Mouse (Mus musculus): Measurements from ENCODE around the gene Ssbp3. TPM values are rescaled to one million over a fixed set of nuclear protein-coding genes. Genes with fewer than 3 reads are reported as not detected.

Ssbp3 gene
- polyA plus RNA-seq, 1 experiment: 27.8 TPM

DNA sequence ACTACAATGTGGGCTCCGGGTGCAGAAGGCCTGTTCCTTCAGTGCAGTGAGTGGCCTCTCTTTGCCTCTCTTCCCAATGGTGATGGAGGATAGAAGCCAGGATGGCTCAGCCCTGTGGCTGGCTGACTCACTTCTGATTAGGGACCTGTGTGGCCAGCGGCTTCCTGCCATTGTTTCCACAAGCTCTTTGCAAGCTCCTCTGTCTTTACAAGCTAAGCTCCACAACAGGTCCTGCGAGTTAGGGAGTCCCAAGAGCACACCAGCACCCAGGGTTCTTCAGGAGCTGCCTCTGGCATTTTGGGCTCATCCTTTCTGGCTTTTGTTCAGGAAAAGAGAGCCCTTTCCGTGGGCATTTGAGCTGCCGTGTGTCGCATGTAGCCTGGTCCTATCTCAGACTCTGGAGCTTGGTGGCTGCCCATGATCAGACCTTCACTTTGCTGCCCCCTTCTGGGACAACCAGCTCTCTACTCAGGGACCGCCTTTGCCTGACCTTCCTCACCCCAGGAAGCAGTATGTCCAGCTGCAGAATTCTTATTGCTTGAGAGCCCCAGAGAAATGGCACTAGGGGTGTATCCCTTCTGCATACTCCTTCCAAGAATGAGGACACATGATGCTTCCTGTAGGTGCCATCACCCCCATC, 77.3 kb downstream of the Ssbp3 start:
- TF ChIP-seq POLR2A (IDR thresholded peaks at IDR 0.05; ENCODE audit: low read depth, low read length) (no peak), CTCF (IDR thresholded peaks at IDR 0.05; ENCODE audit: extremely low read depth, insufficient read depth, insufficient read length, insufficient replicate concordance) (peak; percentile 74; the same call in 1 of the 2 replicates)
- peak; percentile 38 to 79 for DNase-seq (ENCODE audit: low read depth in 1 of 2, low spot score in 2 of 2)
- peak overlapping the region; percentile 26; the same call in 1 of the 2 replicates for H3K4me3 ChIP-seq (ENCODE audit: extremely low read depth, insufficient read depth, insufficient read length)
- WGBS: 13% methylated on average over 7 of the region's 7 CpGs
- no peak overlapping the region for H3K27ac ChIP-seq (ENCODE audit: insufficient read depth, low read length)
- H3K36me3 ChIP-seq (ENCODE audit: control insufficient read depth, insufficient read depth, low read length): no peaks in the 10 kb centered on the region
- peaks cover 5% of the 10 kb centered on the region; the same call in 1 of the 2 replicates for H3K4me1 ChIP-seq (ENCODE audit: control insufficient read depth, insufficient read depth, insufficient read length)
- no peaks in the 10 kb centered on the region for H3K27me3 ChIP-seq (ENCODE audit: control insufficient read depth, insufficient read depth, low read length)

DNA sequence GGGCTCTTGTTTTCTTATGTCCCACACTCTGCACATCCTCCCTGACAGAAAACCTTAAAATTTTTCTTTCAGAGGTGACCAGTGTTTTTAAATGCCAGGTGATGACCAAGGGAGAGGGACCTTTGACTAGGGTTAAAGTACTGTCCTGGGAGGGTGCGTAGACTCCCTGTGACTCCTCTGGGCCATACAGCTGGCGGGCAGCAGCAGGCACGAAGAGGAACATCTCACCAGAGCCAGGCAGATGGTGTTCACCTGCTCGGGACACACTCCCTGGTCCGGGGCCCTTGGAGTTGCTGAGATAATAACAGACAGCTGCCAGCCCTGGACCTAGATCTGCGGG, 78.4 kb downstream of the Ssbp3 start:
- TF ChIP-seq CTCF (IDR thresholded peaks at IDR 0.05; ENCODE audit: extremely low read depth, insufficient read depth, insufficient read length, insufficient replicate concordance): no peak
- no peak for TF ChIP-seq POLR2A (IDR thresholded peaks at IDR 0.05; ENCODE audit: low read depth, low read length)
- WGBS: 96% methylated on average over 6 of the region's 6 CpGs
- Histone ChIP-seq H3K27ac (ENCODE audit: insufficient read depth, low read length) (no peak overlapping the region), H3K27me3 (ENCODE audit: control insufficient read depth, insufficient read depth, low read length) (no peaks in the 10 kb centered on the region), H3K36me3 (ENCODE audit: control insufficient read depth, insufficient read depth, low read length) (no peaks in the 10 kb centered on the region), H3K4me3 (ENCODE audit: extremely low read depth, insufficient read depth, insufficient read length) (no peak overlapping the region), H3K4me1 (ENCODE audit: control insufficient read depth, insufficient read depth, insufficient read length) (peaks cover 5% of the 10 kb centered on the region; the same call in 1 of the 2 replicates)
- DNase-seq (ENCODE audit: low read depth in 1 of 2, low spot score in 2 of 2): no peak

DNA sequence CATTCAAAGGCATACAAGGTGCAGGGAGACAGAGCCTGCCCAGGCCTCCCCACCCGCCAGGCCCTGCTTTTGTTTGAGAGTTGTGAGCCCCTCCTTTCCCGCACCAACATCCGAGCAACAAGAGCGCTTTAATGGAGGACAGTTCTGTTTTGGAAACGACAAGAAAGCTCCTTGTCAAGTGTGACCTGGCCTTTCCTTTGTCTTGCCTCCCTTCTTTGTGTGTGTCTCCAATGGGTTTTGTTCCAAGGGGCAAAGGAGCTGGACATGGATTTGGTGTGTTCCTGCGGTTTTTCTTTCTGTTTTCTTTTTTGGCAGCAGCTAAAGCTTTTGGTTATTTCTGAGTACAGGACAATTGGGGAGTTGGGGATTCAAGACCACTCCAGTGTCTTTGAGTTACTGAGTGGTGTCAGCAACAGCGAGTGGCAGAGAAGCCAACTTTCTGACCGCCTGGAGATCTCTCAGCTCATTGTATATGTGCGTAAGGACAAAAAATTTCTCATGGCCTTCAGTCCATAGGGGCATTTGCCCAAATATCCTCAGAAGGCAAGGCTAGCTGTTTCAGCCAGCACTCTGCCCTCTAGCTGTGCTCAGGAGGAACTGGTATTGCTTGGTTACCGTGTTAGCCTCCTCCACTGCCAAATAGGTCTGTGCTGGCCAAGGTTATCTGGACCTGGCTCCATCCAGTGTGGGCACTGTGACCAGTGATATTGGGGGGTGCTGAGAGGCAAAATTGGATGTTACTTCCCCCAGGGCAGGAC, 78.9 kb downstream of the Ssbp3 start:
- 90% methylated on average over 10 of the region's 10 CpGs for WGBS
- no peak for DNase-seq (ENCODE audit: low read depth in 1 of 2, low spot score in 2 of 2)
- Histone ChIP-seq H3K4me3 (ENCODE audit: extremely low read depth, insufficient read depth, insufficient read length) (no peak overlapping the region), H3K27me3 (ENCODE audit: control insufficient read depth, insufficient read depth, low read length) (no peaks in the 10 kb centered on the region), H3K36me3 (ENCODE audit: control insufficient read depth, insufficient read depth, low read length) (no peaks in the 10 kb centered on the region), H3K4me1 (ENCODE audit: control insufficient read depth, insufficient read depth, insufficient read length) (peaks cover 5% of the 10 kb centered on the region; the same call in 1 of the 2 replicates), H3K27ac (ENCODE audit: insufficient read depth, low read length) (no peak overlapping the region)
- TF ChIP-seq POLR2A (IDR thresholded peaks at IDR 0.05; ENCODE audit: low read depth, low read length) (no peak), CTCF (IDR thresholded peaks at IDR 0.05; ENCODE audit: extremely low read depth, insufficient read depth, insufficient read length, insufficient replicate concordance) (peak; percentile 14; the same call in 1 of the 2 replicates)

DNA sequence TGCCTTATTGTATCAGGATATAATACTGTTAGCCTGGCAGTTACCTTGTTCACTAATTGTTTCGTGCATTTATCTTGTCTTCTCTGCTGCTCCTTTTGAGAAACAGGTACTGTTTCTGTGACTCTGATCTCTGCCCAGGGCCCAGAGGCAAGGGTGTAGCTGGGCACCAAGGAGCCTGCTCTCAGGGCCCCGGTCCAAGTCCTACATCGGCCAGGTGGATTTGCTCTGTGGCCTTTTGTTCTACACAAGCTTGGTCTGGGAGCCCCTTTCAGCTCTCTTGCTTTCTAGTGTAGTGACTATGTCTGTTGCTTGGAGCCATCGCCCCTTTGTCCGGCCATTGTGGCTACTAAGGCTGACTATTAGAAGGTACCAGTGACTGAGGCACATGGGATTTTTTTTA, 82.6 kb downstream of the Ssbp3 start:
- Histone ChIP-seq H3K27ac (ENCODE audit: insufficient read depth, low read length) (no peak overlapping the region), H3K27me3 (ENCODE audit: control insufficient read depth, insufficient read depth, low read length) (no peaks in the 10 kb centered on the region), H3K36me3 (ENCODE audit: control insufficient read depth, insufficient read depth, low read length) (no peaks in the 10 kb centered on the region), H3K4me3 (ENCODE audit: extremely low read depth, insufficient read depth, insufficient read length) (no peak overlapping the region), H3K4me1 (ENCODE audit: control insufficient read depth, insufficient read depth, insufficient read length) (peaks cover 3% of the 10 kb centered on the region; the same call in 1 of the 2 replicates)
- no peak for DNase-seq (ENCODE audit: low read depth in 1 of 2, low spot score in 2 of 2)
- 97% methylated on average over 5 of the region's 5 CpGs for WGBS
- TF ChIP-seq CTCF (IDR thresholded peaks at IDR 0.05; ENCODE audit: extremely low read depth, insufficient read depth, insufficient read length, insufficient replicate concordance): no peak
- no peak for TF ChIP-seq POLR2A (IDR thresholded peaks at IDR 0.05; ENCODE audit: low read depth, low read length)

DNA sequence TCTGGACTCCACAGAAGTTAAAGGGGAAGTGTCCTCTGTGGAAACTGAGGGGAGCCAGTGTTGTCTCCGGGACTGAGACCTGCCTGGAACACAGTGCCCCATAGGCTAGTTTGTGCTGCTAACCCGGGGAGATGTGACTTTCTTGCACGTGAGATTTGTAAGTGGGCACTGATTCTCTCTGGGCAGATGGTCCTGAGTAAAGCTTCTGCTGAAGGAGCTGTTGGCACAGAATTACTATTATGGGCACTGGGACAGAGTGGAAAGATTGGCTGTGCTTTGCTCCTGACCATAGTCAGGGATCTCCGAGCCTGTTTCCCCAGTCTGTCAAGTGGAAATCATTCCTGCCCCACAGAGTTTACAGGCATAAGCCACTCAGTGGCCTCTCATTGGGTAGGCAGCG, 83.8 kb downstream of the Ssbp3 start:
- H3K4me1 ChIP-seq (ENCODE audit: control insufficient read depth, insufficient read depth, insufficient read length): peaks cover 3% of the 10 kb centered on the region; the same call in 1 of the 2 replicates
- no peak for DNase-seq (ENCODE audit: low read depth in 1 of 2, low spot score in 2 of 2)
- TF ChIP-seq CTCF (IDR thresholded peaks at IDR 0.05; ENCODE audit: extremely low read depth, insufficient read depth, insufficient read length, insufficient replicate concordance) (no peak), POLR2A (IDR thresholded peaks at IDR 0.05; ENCODE audit: low read depth, low read length) (no peak)
- H3K36me3 ChIP-seq (ENCODE audit: control insufficient read depth, insufficient read depth, low read length): no peaks in the 10 kb centered on the region
- no peak overlapping the region for H3K4me3 ChIP-seq (ENCODE audit: extremely low read depth, insufficient read depth, insufficient read length)
- 91% methylated on average over 5 of the region's 5 CpGs for WGBS
- H3K27me3 ChIP-seq (ENCODE audit: control insufficient read depth, insufficient read depth, low read length): no peaks in the 10 kb centered on the region
- H3K27ac ChIP-seq (ENCODE audit: insufficient read depth, low read length): no peak overlapping the region

DNA sequence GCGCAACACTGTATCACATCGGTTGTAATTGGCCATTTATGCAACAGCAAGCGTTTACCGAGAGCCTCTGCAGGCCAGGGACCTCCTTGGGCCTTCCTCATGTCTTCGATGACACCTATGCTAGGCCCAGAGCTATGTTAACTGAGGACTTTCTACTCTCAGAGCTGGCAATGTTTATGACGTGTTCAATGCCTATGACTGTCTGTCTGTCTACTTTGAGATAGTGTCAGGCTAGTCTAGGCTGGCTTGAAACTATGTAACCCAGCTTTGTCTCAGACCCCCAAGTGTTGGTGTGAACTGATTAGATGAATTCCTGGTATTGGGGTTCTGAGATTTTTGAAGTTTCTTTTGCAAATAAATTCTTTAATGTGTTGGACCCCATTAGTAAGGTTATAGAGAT, 84.6 kb downstream of the Ssbp3 start:
- TF ChIP-seq POLR2A (IDR thresholded peaks at IDR 0.05; ENCODE audit: low read depth, low read length): no peak
- TF ChIP-seq CTCF (IDR thresholded peaks at IDR 0.05; ENCODE audit: extremely low read depth, insufficient read depth, insufficient read length, insufficient replicate concordance): no peak
- peaks cover 3% of the 10 kb centered on the region; the same call in 1 of the 2 replicates for H3K4me1 ChIP-seq (ENCODE audit: control insufficient read depth, insufficient read depth, insufficient read length)
- no peak for DNase-seq (ENCODE audit: low read depth in 1 of 2, low spot score in 2 of 2)
- WGBS: 92% methylated on average over 6 of the region's 6 CpGs
- H3K36me3 ChIP-seq (ENCODE audit: control insufficient read depth, insufficient read depth, low read length): no peaks in the 10 kb centered on the region
- H3K27ac ChIP-seq (ENCODE audit: insufficient read depth, low read length): no peak overlapping the region
- no peaks in the 10 kb centered on the region for H3K27me3 ChIP-seq (ENCODE audit: control insufficient read depth, insufficient read depth, low read length)
- H3K4me3 ChIP-seq (ENCODE audit: extremely low read depth, insufficient read depth, insufficient read length): no peak overlapping the region

DNA sequence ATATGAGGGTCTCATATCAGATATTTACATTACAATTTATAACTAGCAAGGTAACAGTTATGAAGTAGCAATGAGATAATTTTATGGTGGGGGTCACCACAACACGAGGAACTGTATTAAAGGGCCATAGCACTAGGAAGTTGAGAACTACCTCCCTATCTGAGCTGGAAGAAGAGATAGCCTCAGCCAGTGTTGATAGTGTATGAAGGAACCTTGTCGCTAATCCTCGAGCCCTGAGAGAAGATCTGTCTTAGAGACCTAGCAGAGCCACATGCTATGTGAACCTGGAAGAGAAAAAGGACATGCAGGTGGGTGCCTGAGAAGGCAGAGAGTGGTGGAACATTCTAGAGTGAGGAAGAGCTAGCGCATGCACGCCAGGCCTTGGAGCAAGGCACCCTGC, 85.0 kb downstream of the Ssbp3 start:
- H3K36me3 ChIP-seq (ENCODE audit: control insufficient read depth, insufficient read depth, low read length): no peaks in the 10 kb centered on the region
- peaks cover 3% of the 10 kb centered on the region; the same call in 1 of the 2 replicates for H3K4me1 ChIP-seq (ENCODE audit: control insufficient read depth, insufficient read depth, insufficient read length)
- WGBS: 82% methylated on average over 5 of the region's 5 CpGs
- TF ChIP-seq POLR2A (IDR thresholded peaks at IDR 0.05; ENCODE audit: low read depth, low read length) (no peak), CTCF (IDR thresholded peaks at IDR 0.05; ENCODE audit: extremely low read depth, insufficient read depth, insufficient read length, insufficient replicate concordance) (no peak)
- H3K27me3 ChIP-seq (ENCODE audit: control insufficient read depth, insufficient read depth, low read length): no peaks in the 10 kb centered on the region
- DNase-seq (ENCODE audit: low read depth in 1 of 2, low spot score in 2 of 2): no peak
- H3K27ac ChIP-seq (ENCODE audit: insufficient read depth, low read length): no peak overlapping the region
- no peak overlapping the region for H3K4me3 ChIP-seq (ENCODE audit: extremely low read depth, insufficient read depth, insufficient read length)

Measured in spleen, adult 2 months (tissue).